28 mouse cellular contexts compared by ENCODE assay signal in the genomic region with DNA sequence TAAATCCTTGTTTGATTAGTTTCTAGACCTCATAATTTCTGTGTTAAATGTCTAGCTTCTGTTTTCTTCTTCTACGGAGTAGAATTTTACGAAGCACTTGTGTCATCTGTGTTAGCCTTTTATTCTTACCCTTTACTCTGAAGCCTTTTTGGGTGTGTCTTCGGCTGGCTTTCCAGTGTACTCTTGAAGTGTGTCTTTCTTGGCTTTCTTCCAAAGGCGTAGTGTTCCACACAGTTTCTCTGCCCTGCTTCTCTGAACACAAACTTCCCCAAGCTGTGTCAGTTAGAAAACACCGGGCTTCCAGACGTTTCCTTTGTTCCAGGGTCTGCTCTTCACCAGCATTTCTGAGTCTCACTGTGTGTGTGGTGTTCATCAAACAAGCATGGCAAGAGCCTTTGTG.
DNase-seq lines count a peak whose midpoint lies in the region; ATAC-seq and TF ChIP-seq lines count a peak whose summit lies in the region.
"Had no signal": no experiment of that assay in that cellular context is flagged by ENCODE, and none has a peak within 500 bp of the region (broad histone marks: within the 10 kb centered on the region; RNA-seq: fewer than 3 reads in every experiment).

No protein-coding gene starts in this region.

- no peak overlapping the region for H3K9ac ChIP-seq in forebrain, embryonic 14.5 days (ENCODE audit: low read length)
- no peak overlapping the region for H3K9ac ChIP-seq in forebrain, embryonic 12.5 days
- H3K9ac ChIP-seq in heart, postnatal 0 days (replicated peaks; ENCODE audit: low read depth, low read length), result no peak overlapping the region
- no peak overlapping the region for H3K9ac ChIP-seq in midbrain, embryonic 14.5 days (replicated peaks; ENCODE audit: low read length)
- H3K9ac ChIP-seq in midbrain, embryonic 15.5 days, result no peak overlapping the region
- no peak overlapping the region for H3K9ac ChIP-seq in intestine, embryonic 15.5 days
- H3K9ac ChIP-seq: forebrain, embryonic 15.5 days; heart, embryonic 15.5 days; limb, embryonic 15.5 days; liver, embryonic 13.5 days; neural tube, embryonic 15.5 days had no signal

- no peak for TF ChIP-seq EP300 in heart, postnatal 0 days (IDR thresholded peaks at IDR 0.05; ENCODE audit: low read depth)

- TF ChIP-seq CTCF in heart, postnatal 0 days (IDR thresholded peaks at IDR 0.05; ENCODE audit: low read depth), result no peak

- peak; percentile 27 for DNase-seq in forebrain, embryonic 14.5 days (ENCODE audit: low spot score)
- DNase-seq in heart, postnatal 0 days (ENCODE audit: low spot score), result peak; percentile 47
- no peak for DNase-seq in heart, postnatal 10 days
- DNase-seq in midbrain, embryonic 14.5 days, result peak; percentile 9
- no peak for DNase-seq in layer of hippocampus, adult 18-20 months (ENCODE audit: low spot score in 2 of 2)
- DNase-seq: adrenal gland, postnatal 25 days; cerebellum, adult 18-20 months; cerebellum, postnatal 10 days; gastrocnemius, adult 2 months; kidney, adult 8-10 months; kidney, postnatal 4 days; liver, embryonic 13.5 days; retina, postnatal 1 day; right cerebral cortex, postnatal 14 days; thymus, postnatal 14 days had no signal

- H3K27me3 ChIP-seq in forebrain, embryonic 14.5 days (replicated peaks; ENCODE audit: control insufficient read depth, insufficient read depth, low read length), result no peaks in the 10 kb centered on the region
- no peaks in the 10 kb centered on the region for H3K27me3 ChIP-seq in forebrain, embryonic 12.5 days
- no peaks in the 10 kb centered on the region for H3K27me3 ChIP-seq in heart, postnatal 0 days (ENCODE audit: control insufficient read depth, insufficient read depth, low read length)
- no peaks in the 10 kb centered on the region for H3K27me3 ChIP-seq in midbrain, embryonic 14.5 days (ENCODE audit: control insufficient read depth, insufficient read depth, low read length)
- H3K27me3 ChIP-seq in midbrain, embryonic 15.5 days (replicated peaks), result no peaks in the 10 kb centered on the region
- no peaks in the 10 kb centered on the region for H3K27me3 ChIP-seq in intestine, embryonic 15.5 days (replicated peaks)
- H3K27me3 ChIP-seq: forebrain, embryonic 15.5 days; heart, embryonic 15.5 days; limb, embryonic 15.5 days; liver, embryonic 13.5 days; neural tube, embryonic 15.5 days had no signal

- 73% methylated on average over 6 of the region's 6 CpGs for WGBS in forebrain, embryonic 14.5 days
- 72% methylated on average over 6 of the region's 6 CpGs for WGBS in forebrain, embryonic 12.5 days
- 36% methylated on average over 6 of the region's 6 CpGs for WGBS in heart, postnatal 0 days
- 68% methylated on average over 6 of the region's 6 CpGs for WGBS in midbrain, embryonic 14.5 days
- WGBS in midbrain, embryonic 15.5 days, result 68% methylated on average over 6 of the region's 6 CpGs
- 62% methylated on average over 6 of the region's 6 CpGs for WGBS in intestine, embryonic 15.5 days

- no peaks in the 10 kb centered on the region for H3K9me3 ChIP-seq in forebrain, embryonic 14.5 days (replicated peaks; ENCODE audit: control insufficient read depth, low read length)
- H3K9me3 ChIP-seq in forebrain, embryonic 12.5 days, result no peaks in the 10 kb centered on the region
- no peaks in the 10 kb centered on the region for H3K9me3 ChIP-seq in heart, postnatal 0 days (replicated peaks; ENCODE audit: control insufficient read depth, low read length)
- no peaks in the 10 kb centered on the region for H3K9me3 ChIP-seq in midbrain, embryonic 14.5 days (ENCODE audit: control insufficient read depth, low read length)
- no peaks in the 10 kb centered on the region for H3K9me3 ChIP-seq in midbrain, embryonic 15.5 days
- no peaks in the 10 kb centered on the region for H3K9me3 ChIP-seq in intestine, embryonic 15.5 days
- H3K9me3 ChIP-seq: forebrain, embryonic 15.5 days; heart, embryonic 15.5 days; limb, embryonic 10.5 days; limb, embryonic 15.5 days; liver, embryonic 13.5 days; neural tube, embryonic 15.5 days had no signal

- ATAC-seq in forebrain, embryonic 14.5 days, result no peak
- no peak for ATAC-seq in forebrain, embryonic 12.5 days (ENCODE audit: low FRiP score)
- ATAC-seq in heart, postnatal 0 days (ENCODE audit: insufficient read depth, low read depth), result no peak
- ATAC-seq in midbrain, embryonic 14.5 days (ENCODE audit: low FRiP score, low TSS enrichment), result no peak
- no peak for ATAC-seq in midbrain, embryonic 15.5 days (replicated peaks)
- no peak for ATAC-seq in intestine, embryonic 15.5 days
- ATAC-seq: forebrain, embryonic 15.5 days; hindbrain, postnatal 0 days; intestine, embryonic 16.5 days had no signal

- no peak overlapping the region for H3K4me2 ChIP-seq in forebrain, embryonic 14.5 days (ENCODE audit: low read length)
- H3K4me2 ChIP-seq in forebrain, embryonic 12.5 days, result no peak overlapping the region
- no peak overlapping the region for H3K4me2 ChIP-seq in heart, postnatal 0 days (ENCODE audit: low read depth, low read length)
- no peak overlapping the region for H3K4me2 ChIP-seq in midbrain, embryonic 14.5 days (ENCODE audit: low read length)
- H3K4me2 ChIP-seq in midbrain, embryonic 15.5 days, result no peak overlapping the region
- no peak overlapping the region for H3K4me2 ChIP-seq in intestine, embryonic 15.5 days (replicated peaks)
- H3K4me2 ChIP-seq: forebrain, embryonic 15.5 days; heart, embryonic 15.5 days; limb, embryonic 15.5 days; liver, embryonic 13.5 days; midbrain, embryonic 11.5 days; neural tube, embryonic 15.5 days had no signal

- intact Hi-C loops in heart, postnatal 10 days (cut with DNase I), result no loop called here

- H3K36me3 ChIP-seq in forebrain, embryonic 14.5 days (ENCODE audit: control insufficient read depth, insufficient read depth, low read length), result no peaks in the 10 kb centered on the region
- no peaks in the 10 kb centered on the region for H3K36me3 ChIP-seq in forebrain, embryonic 12.5 days (replicated peaks)
- H3K36me3 ChIP-seq in heart, postnatal 0 days (replicated peaks; ENCODE audit: control insufficient read depth, insufficient read depth, low read length), result no peaks in the 10 kb centered on the region
- H3K36me3 ChIP-seq in midbrain, embryonic 14.5 days (ENCODE audit: control insufficient read depth, insufficient read depth, low read length), result no peaks in the 10 kb centered on the region
- H3K36me3 ChIP-seq in midbrain, embryonic 15.5 days (replicated peaks), result no peaks in the 10 kb centered on the region
- H3K36me3 ChIP-seq in intestine, embryonic 15.5 days, result no peaks in the 10 kb centered on the region
- H3K36me3 ChIP-seq: forebrain, embryonic 15.5 days; G1E; heart, embryonic 15.5 days; limb, embryonic 10.5 days; limb, embryonic 15.5 days; liver, embryonic 13.5 days; neural tube, embryonic 15.5 days had no signal

- no peak overlapping the region for H3K27ac ChIP-seq in forebrain, embryonic 14.5 days (ENCODE audit: low read depth, low read length)
- H3K27ac ChIP-seq in forebrain, embryonic 12.5 days, result no peak overlapping the region
- H3K27ac ChIP-seq in heart, postnatal 0 days (ENCODE audit: low read depth), result no peak overlapping the region
- no peak overlapping the region for H3K27ac ChIP-seq in midbrain, embryonic 14.5 days (replicated peaks; ENCODE audit: low read depth, low read length)
- H3K27ac ChIP-seq in midbrain, embryonic 15.5 days, result no peak overlapping the region
- no peak overlapping the region for H3K27ac ChIP-seq in intestine, embryonic 15.5 days
- H3K27ac ChIP-seq: forebrain, embryonic 15.5 days; gastrocnemius, adult 2 months; heart, embryonic 15.5 days; hindbrain, postnatal 0 days; kidney, postnatal 0 days; limb, embryonic 10.5 days; limb, embryonic 15.5 days; liver, embryonic 13.5 days; neural tube, embryonic 15.5 days had no signal

- H3K4me1 ChIP-seq in forebrain, embryonic 14.5 days (ENCODE audit: control insufficient read depth, insufficient read depth, low read length), result no peaks in the 10 kb centered on the region
- H3K4me1 ChIP-seq in forebrain, embryonic 12.5 days, result no peaks in the 10 kb centered on the region
- H3K4me1 ChIP-seq in heart, postnatal 0 days (ENCODE audit: control insufficient read depth, insufficient read depth), result no peaks in the 10 kb centered on the region
- H3K4me1 ChIP-seq in midbrain, embryonic 14.5 days (ENCODE audit: control insufficient read depth, insufficient read depth, low read length), result no peaks in the 10 kb centered on the region
- no peaks in the 10 kb centered on the region for H3K4me1 ChIP-seq in midbrain, embryonic 15.5 days
- no peaks in the 10 kb centered on the region for H3K4me1 ChIP-seq in intestine, embryonic 15.5 days (replicated peaks)
- H3K4me1 ChIP-seq: forebrain, embryonic 15.5 days; liver, embryonic 13.5 days had no signal

- no peak overlapping the region for H3K4me3 ChIP-seq in forebrain, embryonic 14.5 days (ENCODE audit: low read depth, low read length)
- H3K4me3 ChIP-seq in forebrain, embryonic 12.5 days (replicated peaks), result no peak overlapping the region
- H3K4me3 ChIP-seq in heart, postnatal 0 days (ENCODE audit: low read depth, low read length), result no peak overlapping the region
- H3K4me3 ChIP-seq in midbrain, embryonic 14.5 days (replicated peaks; ENCODE audit: low read depth, low read length), result no peak overlapping the region
- no peak overlapping the region for H3K4me3 ChIP-seq in midbrain, embryonic 15.5 days
- no peak overlapping the region for H3K4me3 ChIP-seq in intestine, embryonic 15.5 days (replicated peaks)
- H3K4me3 ChIP-seq: forebrain, embryonic 15.5 days; gastrocnemius, adult 2 months; heart, embryonic 15.5 days; limb, embryonic 10.5 days; limb, embryonic 15.5 days; liver, embryonic 13.5 days; neural tube, embryonic 15.5 days had no signal

Comparison
In these comparisons a context has a peak if more than half of its experiments do, and no peak if none do; other contexts are left out.
1. DNase-seq: peak in forebrain, embryonic 14.5 days (single experiment), heart, postnatal 0 days (single experiment) and midbrain, embryonic 14.5 days (single experiment); none in heart, postnatal 10 days (0 of 2) and layer of hippocampus, adult 18-20 months (0 of 2).